Mouse (Mus musculus): ENCODE data around the gene Sorbs1.

Gene Sorbs1

DNA sequence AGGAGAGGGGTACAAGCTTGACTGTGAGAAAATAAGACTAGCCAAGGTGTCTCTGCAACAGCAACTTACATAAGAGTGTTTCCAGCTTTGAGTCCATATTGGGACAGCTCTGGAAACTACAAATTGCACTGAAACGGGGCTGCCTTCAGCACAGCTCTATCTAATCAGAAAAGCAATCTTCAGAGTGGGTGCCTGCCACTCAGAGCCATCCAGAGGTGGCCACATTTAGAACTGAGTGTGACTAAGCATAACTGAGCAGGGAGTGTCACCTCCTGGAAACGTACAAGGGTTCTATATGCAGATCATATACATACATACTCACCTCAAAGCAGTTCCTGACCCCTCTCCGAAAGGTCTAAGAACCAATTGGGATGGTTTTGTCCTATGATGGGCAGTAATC is 71.2 kb downstream of the Sorbs1 start:
- in situ Hi-C loops (cut with MboI, MseI): no loop called here

- in situ Hi-C loops (cut with MboI, MseI): no loop called here
These were observed 72.6 kb downstream of the Sorbs1 start for GRCm38 (mm10) chr19:40440951-40441350.

GRCm38 (mm10) chr19:40438907-40439306 is 74.7 kb downstream of the Sorbs1 start:
- in situ Hi-C loops (cut with MboI, MseI): no loop called here

DNA sequence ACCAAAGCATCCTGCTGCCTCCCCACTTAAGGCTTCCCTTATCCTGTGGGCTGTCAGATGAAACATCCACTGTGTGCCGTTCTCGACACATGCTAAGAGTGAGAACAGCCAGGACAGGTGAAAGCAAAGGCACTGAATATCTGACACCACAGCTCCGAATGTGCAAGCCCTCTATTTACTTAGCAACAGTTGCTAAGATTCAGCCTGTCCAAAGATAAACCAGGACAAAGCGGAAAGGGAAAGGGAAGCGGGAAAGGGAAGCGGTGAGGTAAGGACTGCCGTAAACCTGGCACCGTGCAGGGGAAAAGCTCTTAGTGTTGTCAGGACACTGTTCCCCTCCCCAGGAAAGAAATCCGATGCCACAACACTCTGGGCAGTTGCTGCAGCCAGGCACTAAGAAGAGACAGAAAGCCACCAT is 75.9 kb downstream of the Sorbs1 start:
- in situ Hi-C loops (cut with MboI, MseI): no loop called here

- in situ Hi-C loops (cut with MboI, MseI): no loop called here
These were observed 76.9 kb downstream of the Sorbs1 start for GRCm38 (mm10) chr19:40436465-40437200.

- in situ Hi-C loops (cut with MboI, MseI): no loop called here
These were observed 77.8 kb downstream of the Sorbs1 start for GRCm38 (mm10) chr19:40435797-40436196.

DNA sequence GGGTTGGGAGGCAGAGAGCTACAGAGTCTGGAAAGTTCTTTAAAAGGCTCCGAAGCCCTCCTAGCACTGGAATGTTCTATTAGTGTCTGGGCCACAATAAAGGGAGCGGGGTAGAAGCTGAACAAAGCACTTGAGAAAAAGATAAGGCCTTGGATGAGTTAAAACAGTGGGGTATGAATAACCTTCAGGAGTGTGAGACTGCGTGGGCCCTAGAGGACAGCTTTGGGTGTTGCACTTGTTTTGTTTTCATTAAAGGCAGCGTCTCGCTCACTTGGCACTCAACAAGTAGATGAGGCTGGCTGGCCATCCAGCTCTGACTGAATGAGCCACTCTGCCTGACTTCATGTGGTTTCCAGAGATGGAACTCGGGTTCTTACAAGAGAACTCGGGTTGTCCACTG is 78.5 kb downstream of the Sorbs1 start:
- in situ Hi-C loops (cut with MboI, MseI): no loop called here

DNA sequence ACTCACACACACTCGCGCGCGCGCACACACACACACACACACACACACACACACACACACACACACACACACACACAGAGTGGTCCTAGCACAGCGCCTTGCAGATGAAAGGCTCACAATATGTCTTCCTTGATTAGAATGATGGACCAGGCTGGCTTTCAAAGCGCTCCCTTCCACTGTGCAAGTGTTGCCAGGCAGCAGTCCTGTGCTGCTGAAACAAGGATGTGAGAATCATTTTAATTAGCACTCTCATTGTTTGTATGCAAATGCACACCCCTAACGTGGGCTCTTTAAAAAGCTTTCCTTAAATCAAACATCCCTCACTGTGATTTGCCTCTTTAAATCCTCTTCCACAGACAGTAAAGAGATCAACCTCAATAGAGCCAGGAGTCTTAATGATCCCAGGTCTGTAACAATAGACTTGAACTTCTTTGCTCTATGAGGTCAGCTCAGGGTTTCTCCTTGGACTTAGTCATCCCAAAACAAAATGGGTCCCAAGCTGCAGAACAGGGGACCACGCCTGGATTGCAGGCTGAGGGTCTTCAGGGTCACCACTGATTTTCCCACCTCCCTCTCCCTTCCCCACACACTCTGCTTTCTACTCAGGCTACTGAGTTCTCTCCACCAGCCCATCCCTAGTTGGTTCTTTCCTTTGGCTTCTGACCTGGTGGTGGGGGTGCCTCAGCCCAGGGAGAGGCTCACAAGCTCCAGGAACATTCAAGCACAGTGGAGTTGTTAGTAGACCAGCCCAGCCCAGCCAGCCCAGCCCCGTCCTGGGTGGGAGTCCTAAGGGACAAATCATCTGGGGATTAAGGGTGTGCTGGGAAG is 79.3 kb downstream of the Sorbs1 start:
- in situ Hi-C loops (cut with MboI, MseI): no loop called here

DNA sequence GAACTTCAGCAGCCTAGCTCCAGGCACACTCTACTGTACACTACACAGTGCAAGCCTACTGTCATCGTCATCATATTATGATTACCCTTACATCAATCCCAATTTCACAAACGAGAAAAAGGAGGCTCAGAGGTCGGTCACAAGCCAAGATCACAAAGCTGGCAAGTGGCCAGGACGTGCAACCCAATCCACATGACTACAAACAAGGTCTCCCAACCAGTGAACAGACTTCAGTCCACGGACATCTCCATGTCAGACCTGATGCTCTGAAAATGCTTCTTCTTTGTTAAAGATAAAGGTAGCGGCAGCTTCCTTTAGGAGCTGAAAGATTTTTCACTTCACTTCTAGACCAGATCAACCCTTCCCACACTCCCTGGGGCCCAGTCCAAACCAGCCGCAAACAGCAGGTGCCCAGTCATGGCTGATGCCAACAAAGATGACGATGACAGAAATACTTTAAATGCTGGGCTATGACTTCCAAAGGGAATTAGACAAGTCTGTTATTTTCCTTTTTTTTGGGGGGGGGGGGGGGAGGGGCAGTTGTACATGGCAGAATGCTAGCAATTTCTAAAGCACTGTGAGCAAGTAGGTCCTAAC is 80.2 kb downstream of the Sorbs1 start:
- in situ Hi-C loops (cut with MboI, MseI): no loop called here

DNA sequence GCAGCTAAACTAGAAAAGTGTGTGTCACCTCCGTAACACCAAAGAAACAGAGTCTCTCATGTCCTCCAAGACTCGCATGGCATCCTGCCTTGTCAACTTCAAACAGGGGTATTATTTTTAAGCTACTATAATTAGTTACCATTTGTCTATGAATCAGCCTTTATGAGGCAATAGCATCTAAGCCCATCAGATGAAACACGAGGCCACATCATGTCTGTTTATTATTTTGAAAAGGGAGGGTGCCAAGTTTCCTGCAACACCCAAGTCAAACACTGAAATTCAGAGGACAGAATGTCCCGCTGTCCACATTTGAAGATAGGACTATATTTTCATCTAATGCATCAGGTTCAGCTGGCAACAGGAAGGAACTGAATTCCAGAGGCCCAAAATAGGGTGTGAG is 81.6 kb downstream of the Sorbs1 start:
- in situ Hi-C loops (cut with MboI, MseI): no loop called here

DNA sequence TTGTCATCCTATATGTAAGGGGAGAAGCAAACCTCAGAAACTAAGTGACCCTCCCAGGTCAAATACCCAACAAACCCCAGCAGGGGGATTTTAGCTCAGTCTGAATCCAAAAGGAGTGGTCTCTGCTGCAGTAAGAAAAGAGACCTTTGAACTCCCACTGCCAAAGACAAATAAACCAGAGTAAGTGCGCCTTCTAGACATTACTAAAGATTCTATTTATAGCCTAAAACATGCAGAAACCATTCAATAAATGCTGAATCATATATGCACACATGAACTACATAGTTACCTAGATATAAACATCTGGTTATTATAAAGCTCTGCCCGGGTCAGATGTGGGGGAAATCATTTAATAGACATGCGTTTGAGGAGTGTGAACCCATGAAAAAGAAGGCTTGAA is 84.0 kb downstream of the Sorbs1 start:
- in situ Hi-C loops (cut with MboI, MseI): no loop called here

DNA sequence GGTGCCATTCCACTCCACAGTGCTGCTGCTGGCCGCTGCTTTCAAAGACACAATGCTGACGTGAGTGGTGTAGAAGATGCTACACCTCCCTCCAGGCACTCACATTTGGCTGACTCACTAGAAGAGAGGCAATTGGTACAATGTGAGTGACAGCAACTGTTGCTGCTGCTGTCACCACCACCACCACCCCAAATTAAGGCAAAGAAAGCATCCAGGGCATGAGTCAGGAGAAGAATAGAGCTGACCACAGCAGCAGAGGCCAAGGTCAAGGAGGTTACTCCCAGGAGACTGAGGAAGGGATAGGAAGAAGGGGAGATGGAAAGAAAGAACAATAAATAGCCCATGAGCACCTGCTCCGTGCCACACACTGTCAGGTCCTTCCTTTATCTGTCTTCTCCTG is 84.4 kb downstream of the Sorbs1 start:
- in situ Hi-C loops (cut with MboI, MseI): no loop called here

DNA sequence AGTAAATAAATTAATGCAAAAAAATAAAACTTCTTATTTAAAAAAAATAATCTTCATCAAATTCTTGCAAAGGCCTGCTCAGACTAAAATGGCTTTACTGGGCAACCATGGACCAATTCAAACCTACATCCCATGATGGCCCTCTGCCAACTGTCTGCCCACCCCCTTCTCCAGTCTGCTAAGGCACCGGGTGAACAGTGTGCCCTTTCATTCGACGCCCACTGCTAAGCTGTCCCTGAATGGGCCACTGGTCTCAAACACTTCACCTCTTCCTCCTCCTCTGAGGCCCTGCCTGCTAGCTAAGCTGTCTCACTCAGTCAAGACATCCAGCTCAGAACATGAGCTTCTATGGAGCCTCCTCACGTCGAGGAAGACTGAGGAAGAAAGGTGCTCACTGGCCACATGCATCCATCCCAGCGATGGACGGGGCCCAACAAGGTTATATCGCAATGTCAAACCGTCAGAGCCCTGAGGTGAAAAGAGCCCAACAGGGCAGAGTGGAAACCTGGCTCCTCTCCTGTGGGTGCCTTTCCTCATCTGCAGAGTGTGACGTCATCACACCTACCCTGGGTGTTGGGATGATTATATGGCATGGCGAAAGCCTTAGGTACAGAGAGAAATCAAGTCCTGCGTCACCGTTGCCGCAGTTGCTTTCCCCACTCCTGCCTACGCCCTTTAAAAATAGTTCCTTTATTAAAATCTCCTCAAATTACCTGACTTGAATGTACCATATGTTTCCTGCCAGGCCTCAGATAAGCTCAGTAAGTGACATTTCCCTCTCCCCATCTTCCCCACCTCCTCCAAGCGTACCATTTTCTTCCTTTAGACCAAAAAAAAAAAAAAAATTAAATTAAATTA is 87.2 kb downstream of the Sorbs1 start:
- in situ Hi-C loops (cut with MboI, MseI): no loop called here

DNA sequence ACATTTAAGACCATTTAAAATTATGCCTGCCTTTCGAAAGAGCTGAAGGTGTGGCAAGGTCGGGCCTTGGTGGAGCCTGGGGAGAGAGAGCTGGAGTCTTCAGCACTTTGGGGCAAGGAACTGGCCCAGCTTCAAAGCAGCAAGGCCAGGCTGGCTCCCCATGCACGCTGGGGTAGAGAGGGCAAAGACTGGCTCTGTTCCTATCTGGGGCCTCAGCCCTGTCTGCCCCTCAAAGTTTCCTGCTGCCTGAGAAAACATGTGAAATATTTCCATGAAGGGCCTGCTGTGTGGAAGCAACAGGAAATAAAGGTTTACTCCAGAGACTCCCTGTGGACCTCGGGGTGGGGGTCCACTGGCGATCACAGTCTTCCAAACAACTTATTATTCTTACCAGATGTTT is 88.3 kb downstream of the Sorbs1 start:
- in situ Hi-C loops (cut with MboI, MseI): no loop called here

DNA sequence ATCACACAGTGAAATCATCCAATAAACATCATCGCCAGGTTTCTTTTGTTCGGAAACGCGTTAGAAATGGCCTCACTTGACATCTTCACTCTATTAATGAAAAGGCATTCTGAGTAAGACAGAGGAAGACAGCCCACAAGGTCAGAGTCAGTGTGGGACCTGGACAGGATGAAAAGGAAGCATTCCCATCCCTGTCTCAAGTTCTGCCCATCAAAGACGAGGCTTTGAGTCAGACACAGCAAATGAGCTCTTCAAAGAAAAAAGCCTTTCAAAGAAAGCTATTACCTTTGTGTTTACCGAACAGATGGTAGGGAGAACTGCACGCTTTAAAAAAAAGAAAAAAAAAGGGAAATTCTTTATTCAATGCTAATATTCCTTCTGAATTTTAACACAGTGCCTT is 92.5 kb downstream of the Sorbs1 start:
- in situ Hi-C loops (cut with MboI, MseI): no loop called here

DNA sequence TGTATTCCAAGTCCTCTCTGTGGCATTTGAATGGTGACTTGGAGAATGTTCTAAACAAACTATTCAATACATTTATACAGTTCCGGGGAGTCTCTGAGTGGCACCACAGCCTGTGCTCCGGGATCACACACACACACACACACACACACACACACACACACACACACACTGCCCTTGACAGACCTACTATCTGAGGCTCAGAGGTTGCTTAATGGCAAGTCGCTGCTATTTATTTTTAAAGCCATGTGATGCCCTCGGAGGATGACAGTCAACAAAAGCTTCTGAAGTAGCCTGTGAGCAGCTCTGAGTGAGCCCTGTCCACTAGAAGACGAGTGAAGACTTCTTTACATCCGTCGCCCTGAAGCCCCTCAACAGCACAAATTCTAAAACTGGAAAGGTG is 94.3 kb downstream of the Sorbs1 start:
- in situ Hi-C loops (cut with MboI, MseI): no loop called here

DNA sequence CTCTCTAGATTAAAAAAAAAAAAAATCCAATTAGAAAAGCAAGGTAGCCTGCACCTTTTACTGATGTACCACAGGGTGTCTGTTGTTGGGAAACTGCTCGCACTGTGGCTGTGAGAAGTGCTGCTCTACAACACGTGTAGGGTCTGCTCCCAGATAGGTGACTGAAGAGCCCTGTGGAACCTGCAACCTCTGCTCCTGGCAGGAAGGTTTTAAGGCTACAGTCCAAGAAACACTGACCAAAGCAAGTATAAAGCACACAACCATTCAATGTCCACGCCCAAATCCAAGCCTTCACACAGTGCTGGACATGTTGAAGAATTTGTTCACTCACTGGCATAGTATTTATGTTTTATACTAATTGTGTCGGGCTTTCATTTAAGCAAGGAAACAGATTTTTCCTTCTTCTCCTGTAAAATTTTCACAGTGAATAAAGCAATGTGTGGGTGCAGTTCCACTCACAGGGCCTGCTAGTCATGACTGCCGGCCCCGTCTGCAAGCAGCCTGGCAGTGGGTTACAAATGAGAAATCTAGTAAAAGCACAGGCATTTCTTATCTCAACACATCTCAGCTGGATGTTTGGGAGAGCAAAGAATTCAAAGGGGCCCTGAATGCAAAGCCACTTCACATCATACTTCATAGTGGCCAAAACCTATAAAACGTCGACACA is 96.3 kb downstream of the Sorbs1 start:
- in situ Hi-C loops (cut with MboI, MseI): no loop called here

DNA sequence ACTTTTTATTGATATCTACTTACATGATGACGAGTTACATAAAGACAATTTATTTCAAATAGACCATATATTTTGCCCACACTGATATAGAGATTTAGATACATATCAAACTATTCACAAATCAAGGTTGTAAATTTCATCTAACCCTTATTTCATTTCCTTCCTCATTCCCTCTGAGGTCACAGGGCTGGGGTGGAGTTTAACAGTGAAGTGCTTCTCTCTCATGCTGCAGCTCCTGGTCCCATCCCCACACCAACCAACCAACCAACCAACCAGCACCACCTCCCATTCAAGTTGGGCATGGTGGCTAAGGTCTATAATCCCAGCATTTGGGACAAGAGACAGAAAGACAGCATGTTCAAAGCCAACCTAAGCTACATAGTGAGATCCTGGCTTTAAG is 97.9 kb downstream of the Sorbs1 start:
- in situ Hi-C loops (cut with MboI, MseI): no loop called here

DNA sequence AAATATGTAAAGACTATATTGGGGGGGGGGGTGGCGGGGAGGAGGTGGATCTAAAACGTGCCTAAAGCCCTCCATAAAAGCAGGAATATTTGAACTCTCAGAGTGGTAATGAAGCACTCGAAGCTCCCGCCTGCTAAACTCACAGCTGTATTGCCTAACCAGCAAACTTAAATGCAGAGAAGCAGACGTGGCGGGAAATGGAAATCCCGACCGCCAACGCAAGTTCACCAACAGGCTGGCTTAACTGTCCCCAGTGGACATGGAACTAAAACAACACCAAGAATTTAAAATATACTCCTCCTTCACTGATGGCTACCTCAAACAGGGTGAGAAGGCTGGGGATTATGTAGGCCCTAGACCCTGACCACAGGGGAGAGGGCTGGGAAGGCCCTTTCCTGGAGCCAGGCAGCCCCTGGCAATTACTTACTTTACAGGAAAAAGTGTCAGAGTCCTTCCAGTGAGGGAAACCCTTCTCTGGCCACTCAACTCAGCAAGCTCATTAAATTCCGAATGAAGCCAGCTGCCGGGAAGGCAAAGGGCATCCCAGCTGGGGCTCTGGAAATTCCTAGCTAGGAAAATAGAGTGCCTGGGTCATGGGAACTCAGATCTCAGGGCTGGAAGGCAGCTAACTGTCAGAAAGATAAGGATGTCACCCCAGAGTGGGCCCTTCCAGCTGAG is 98.6 kb downstream of the Sorbs1 start:
- in situ Hi-C loops (cut with MboI, MseI): no loop called here

GRCm38 (mm10) chr19:40414386-40414785 is 99.2 kb downstream of the Sorbs1 start:
- in situ Hi-C loops (cut with MboI, MseI): no loop called here

DNA sequence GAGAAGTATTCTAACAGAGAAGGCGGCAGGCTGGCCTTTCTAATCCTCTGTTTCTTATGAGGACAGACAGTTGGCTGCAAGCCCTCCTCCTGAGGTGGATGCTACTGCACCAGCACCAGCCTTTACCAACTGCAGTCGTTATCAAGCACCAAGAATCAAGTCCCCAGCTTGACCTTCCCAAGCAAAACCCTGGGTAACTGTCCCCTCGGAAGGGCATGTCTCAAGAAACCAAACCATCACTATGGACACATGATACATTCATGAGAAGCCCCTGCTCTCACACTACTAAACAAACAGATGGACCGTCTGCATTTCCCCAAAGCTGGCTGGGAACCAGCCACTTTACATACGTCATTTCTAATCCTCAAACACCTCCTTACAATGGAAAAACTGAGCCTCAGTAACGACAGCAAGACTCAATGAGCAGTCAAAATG is 102.2 kb downstream of the Sorbs1 start:
- in situ Hi-C loops (cut with MboI, MseI): no loop called here
